Mouse (Mus musculus) forebrain, postnatal 0 days (tissue): Measurements from ENCODE around the gene Rbm17. TPM values are rescaled to one million over a fixed set of nuclear protein-coding genes. Genes with fewer than 3 reads are reported as not detected.
A peak's percentile ranks its signal among the peaks of the same experiment; 100 is the strongest.
"Not testable (repeated sequence)": the region's sequence is repeated elsewhere in the genome, so short reads cannot be mapped to it uniquely, and the experiment has no call there.

Source experiments
- ATAC-seq: fragments of 200-750 bp; cut with Nextera tagmentation; 2 replicates; pipeline ENCODE4 v1.8.0; 2017; ENCODE audit warnings: mild to moderate bottlenecking, moderate library complexity
- DNase-seq: peaks from one replicate; pipeline ENCODE4 v3.0.0-alpha.2; 2015
- H3K27ac ChIP-seq: fragments of 300-500 bp; sonication (generic); 2 replicates; pipeline ENCODE4 v1.5.1; 2014; ENCODE audit warnings: low read depth, mild to moderate bottlenecking, antibody characterized with exemption, low read length, moderate library complexity, mixed read lengths
- H3K27me3 ChIP-seq: fragments of 300-500 bp; sonication (generic); 2 replicates; pipeline ENCODE4 v1.6.1; 2014; ENCODE audit warnings: mild to moderate bottlenecking, low read length, mixed read lengths; ENCODE audit not compliant: insufficient read depth
- H3K36me3 ChIP-seq: fragments of 300-500 bp; sonication (generic); 2 replicates; pipeline ENCODE4 v1.6.1; 2014; ENCODE audit warnings: mild to moderate bottlenecking, moderate library complexity; ENCODE audit not compliant: insufficient read depth
- H3K4me1 ChIP-seq: fragments of 300-500 bp; sonication (generic); 2 replicates; pipeline ENCODE4 v1.6.1; 2014; ENCODE audit warnings: antibody characterized with exemption; ENCODE audit not compliant: insufficient read depth
- H3K4me2 ChIP-seq: fragments of 300-500 bp; sonication (generic); 2 replicates; pipeline ENCODE4 v1.6.1; 2014; ENCODE audit warnings: low read depth, mild to moderate bottlenecking, moderate library complexity
- H3K4me3 ChIP-seq: fragments of 300-500 bp; sonication (generic); 2 replicates; pipeline ENCODE4 v1.5.1; 2014; ENCODE audit warnings: low read depth, low read length, mixed read lengths
- H3K9ac ChIP-seq: fragments of 300-500 bp; sonication (generic); 2 replicates; pipeline ENCODE4 v1.6.1; 2014; ENCODE audit warnings: mild to moderate bottlenecking
- H3K9me3 ChIP-seq: fragments of 300-500 bp; sonication (generic); 2 replicates; pipeline ENCODE4 v1.6.1; 2016; ENCODE audit warnings: low read length
- CTCF ChIP-seq: sonication (generic); IDR thresholded peaks from 2 replicates; pipeline ENCODE4 v1.5.1; 2016; ENCODE audit warnings: antibody characterized with exemption, control low read depth, low read depth
- WGBS: fragments of 180-500 bp; shearing (Covaris S2); extraction: QIAGEN DNeasy Blood & Tissue Kit; methylation state at CpG from one replicate; pipeline ENCODE4 v1.1.7; 2014; 5-methylcytosine and 5-hydroxymethylcytosine counted together
- polyA plus RNA-seq: library from polyadenylated mRNA; unstranded; fragments of >200 nt; fragmentation: Nextera tagmentation; extraction: Ambion mirVana; gene quantifications from 2 replicates; pipeline ENCODE4 v1.2.1, GENCODE M21; 2015
- total RNA-seq: library from RNA; depleted of rRNA; stranded (reverse); fragments of >200 nt; gene quantifications from 2 replicates; pipeline ENCODE4 v1.2.3, GENCODE M21; 2014

Rbm17 gene
- total and polyA plus RNA-seq, 2 experiments from 2014 or later, result 95.4 to 130 TPM

- Histone ChIP-seq H3K27me3 (no peaks in the 10 kb centered on the region), H3K9ac (no peak overlapping the region), H3K4me2 (no peak overlapping the region), H3K4me1 (no peaks in the 10 kb centered on the region), H3K4me3 (no peak overlapping the region), H3K9me3 (no peaks in the 10 kb centered on the region), H3K36me3 (no peaks in the 10 kb centered on the region), H3K27ac (no peak overlapping the region)
- ATAC-seq (no peak), DNase-seq (no peak)
- WGBS, result 94% methylated on average over 8 of the region's 8 CpGs
- no peak for TF ChIP-seq CTCF
Observed at GRCm38 (mm10) chr2:11623173-11623572, 19.2 kb upstream of the Rbm17 start.

DNA sequence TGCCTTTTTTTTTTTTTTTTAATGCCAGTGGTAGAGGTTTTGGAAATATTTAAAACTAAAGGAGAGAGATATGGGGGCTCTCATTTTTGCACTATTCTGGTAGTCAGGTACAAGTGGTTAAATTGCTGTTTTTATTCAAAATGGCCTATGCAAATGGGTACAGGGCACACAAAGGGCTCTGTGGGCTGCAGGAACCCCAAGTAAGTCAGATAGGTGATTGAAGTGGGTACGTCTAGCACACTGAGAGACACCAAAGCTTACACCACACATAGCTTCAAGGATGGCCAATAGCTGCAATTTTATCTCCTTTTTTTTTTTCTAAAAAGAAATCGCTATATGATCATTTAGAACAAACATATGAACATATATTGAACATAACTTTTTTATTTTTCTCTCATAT, 15.6 kb upstream of the Rbm17 start:
- Histone ChIP-seq H3K9me3 (no peaks in the 10 kb centered on the region), H3K4me2 (no peak overlapping the region), H3K4me1 (no peaks in the 10 kb centered on the region), H3K36me3 (no peaks in the 10 kb centered on the region), H3K4me3 (no peak overlapping the region), H3K27ac (no peak overlapping the region), H3K27me3 (no peaks in the 10 kb centered on the region), H3K9ac (no peak overlapping the region)
- ATAC-seq (no peak), DNase-seq (no peak)
- WGBS, result 86% methylated on average over 2 of the region's 2 CpGs
- TF ChIP-seq CTCF, result no peak

GRCm38 (mm10) chr2:11616846-11617245, 12.9 kb upstream of the Rbm17 start:
- no peak for DNase-seq
- no peak for ATAC-seq
- Histone ChIP-seq H3K27ac (no peak overlapping the region), H3K4me3 (no peak overlapping the region), H3K9me3 (no peaks in the 10 kb centered on the region), H3K36me3 (no peaks in the 10 kb centered on the region), H3K27me3 (no peaks in the 10 kb centered on the region), H3K4me2 (no peak overlapping the region), H3K9ac (no peak overlapping the region), H3K4me1 (no peaks in the 10 kb centered on the region)
- WGBS, result 92% methylated on average over 9 of the region's 9 CpGs
- TF ChIP-seq CTCF, result no peak

DNA sequence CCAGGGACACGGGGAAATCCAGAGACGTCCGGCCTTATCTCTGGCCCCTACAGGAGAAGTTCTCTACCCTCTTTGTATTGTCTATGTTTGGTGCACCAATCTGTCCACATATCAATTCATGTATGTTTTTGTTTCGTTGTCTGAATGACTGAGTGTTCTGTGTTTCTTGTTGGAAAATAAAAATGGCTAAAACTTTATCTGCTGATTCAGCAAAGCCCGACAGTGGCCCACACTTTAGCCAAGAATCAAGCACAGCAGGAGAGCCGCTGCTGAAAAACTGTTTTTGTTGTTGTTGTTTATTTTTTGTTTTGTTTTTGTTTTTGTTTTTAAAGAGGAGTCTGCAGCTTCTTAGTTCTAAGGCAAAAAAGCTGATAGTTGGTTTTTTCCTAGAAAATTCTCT, 9.0 kb upstream of the Rbm17 start:
- H3K27me3 ChIP-seq, ATAC-seq, DNase-seq, H3K4me3 ChIP-seq, H3K4me2 ChIP-seq, H3K9ac ChIP-seq, H3K27ac ChIP-seq, H3K9me3 ChIP-seq, H3K36me3 ChIP-seq, H3K4me1 ChIP-seq: not testable (repeated sequence)
- 90% methylated on average over 6 of the region's 6 CpGs for WGBS

GRCm38 (mm10) chr2:11606718-11607117, 2.8 kb upstream of the Rbm17 start:
- not testable (repeated sequence) for H3K4me1 ChIP-seq, H3K9ac ChIP-seq, H3K27ac ChIP-seq, H3K9me3 ChIP-seq, DNase-seq, ATAC-seq, H3K27me3 ChIP-seq, H3K4me3 ChIP-seq, H3K4me2 ChIP-seq, H3K36me3 ChIP-seq
- WGBS, result 83% methylated on average over 4 of the region's 4 CpGs

DNA sequence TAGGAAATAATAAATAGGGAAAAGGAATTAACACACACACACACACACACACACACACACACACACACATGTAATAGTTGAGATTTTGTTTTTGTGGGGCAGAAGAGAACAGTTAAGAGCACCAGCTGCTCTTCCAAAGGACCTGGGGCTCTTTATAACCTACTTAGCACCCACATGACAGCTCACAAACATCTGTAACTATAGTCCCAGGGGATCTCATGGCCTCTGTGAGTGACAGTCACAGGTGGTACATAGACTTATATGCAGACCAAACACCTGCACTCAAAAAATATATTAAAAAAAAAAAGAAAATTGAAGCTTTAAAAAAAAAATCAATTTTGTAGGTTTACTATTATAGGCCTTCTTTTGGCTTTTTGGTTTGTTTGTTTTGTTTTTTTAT, 958 bp upstream of the Rbm17 start:
- no peak for TF ChIP-seq CTCF
- Histone ChIP-seq H3K36me3 (peaks cover 8% of the 10 kb centered on the region), H3K9ac (no peak overlapping the region), H3K4me3 (no peak overlapping the region), H3K4me2 (no peak overlapping the region), H3K27me3 (no peaks in the 10 kb centered on the region), H3K4me1 (peaks cover 7% of the 10 kb centered on the region; the same call in 1 of the 2 replicates), H3K9me3 (no peaks in the 10 kb centered on the region), H3K27ac (no peak overlapping the region)
- ATAC-seq (no peak), DNase-seq (no peak)

GRCm38 (mm10) chr2:11602506-11603489, 1.2 kb downstream of the Rbm17 start:
- 3% methylated on average over 78 of the region's 78 CpGs for WGBS
- ATAC-seq, result peak; percentile 100

More at GRCm38 (mm10) chr2:11602506-11603489, 1.2 kb downstream of the Rbm17 start:
- Histone ChIP-seq H3K4me1 (peaks cover 7% of the 10 kb centered on the region; the same call in 1 of the 2 replicates), H3K4me3 (peak overlapping the region; percentile 91), H3K27ac (peak overlapping the region; percentile 77), H3K36me3 (peaks cover 22% of the 10 kb centered on the region), H3K9me3 (no peaks in the 10 kb centered on the region), H3K9ac (peak overlapping the region; percentile 95), H3K4me2 (peak overlapping the region; percentile 69), H3K27me3 (no peaks in the 10 kb centered on the region)
- DNase-seq, result peak; percentile 97
- peak; percentile 100 for TF ChIP-seq CTCF
